Mouse (Mus musculus) MEL (cell line): Measurements from ENCODE around the gene Synj1. TPM values are rescaled to one million over a fixed set of nuclear protein-coding genes. Genes with fewer than 3 reads are reported as not detected.

Source experiments
- DNase-seq: peaks from one replicate; pipeline ENCODE4 v3.0.0; 2011; ENCODE audit warnings: low read depth, low spot score
- H3K27ac ChIP-seq: 2 replicates; pipeline ENCODE4 v1.5.1; 2012; ENCODE audit warnings: low read depth, mild to moderate bottlenecking, control low read depth, low read length, moderate library complexity; ENCODE audit not compliant: control insufficient read depth
- H3K27me3 ChIP-seq, 2 experiments: fragments of 150-350 bp in 1 of 2; sonication (generic) in 1 of 2; 2 replicates each; pipeline ENCODE4 v1.6.1; 2012; ENCODE audit warnings: low read length in 2 of 2, mild to moderate bottlenecking in 2 of 2, improper control_type of control experiment in 1 of 2, moderate library complexity in 1 of 2; ENCODE audit not compliant: insufficient read depth in 2 of 2, control insufficient read depth in 1 of 2
- H3K36me3 ChIP-seq, 2 experiments: 2 replicates each; pipeline ENCODE4 v1.6.1; 2012 to 2014; ENCODE audit warnings: low read length in 2 of 2, improper control_type of control experiment in 1 of 2, inconsistent platforms in 1 of 2, mild to moderate bottlenecking in 1 of 2; ENCODE audit not compliant: insufficient read depth in 2 of 2, control insufficient read depth in 1 of 2
- H3K4me1 ChIP-seq, 2 experiments: fragments of 150-350 bp in 1 of 2; sonication (generic) in 1 of 2; 2 replicates each; pipeline ENCODE4 v1.6.1; 2012; ENCODE audit warnings: low read length in 2 of 2, improper control_type of control experiment in 1 of 2, mild to moderate bottlenecking in 1 of 2; ENCODE audit not compliant: insufficient read depth in 2 of 2, control insufficient read depth in 1 of 2
- H3K4me3 ChIP-seq, 2 experiments: fragments of 150-350 bp in 1 of 2; sonication (generic) in 1 of 2; 2 replicates each; pipeline ENCODE4 v1.5.1; 2012; ENCODE audit warnings: low read depth in 2 of 2, low read length in 2 of 2, mild to moderate bottlenecking in 2 of 2, moderate library complexity in 2 of 2, control low read depth in 1 of 2, improper control_type of control experiment in 1 of 2; ENCODE audit not compliant: control insufficient read depth in 1 of 2, insufficient read depth in 1 of 2
- H3K79me2 ChIP-seq: 2 replicates; pipeline ENCODE4 v1.6.1; 2012; ENCODE audit warnings: mild to moderate bottlenecking, low read length, moderate library complexity; ENCODE audit not compliant: control insufficient read depth, poor library complexity, insufficient read depth
- H3K9ac ChIP-seq: 2 replicates; pipeline ENCODE4 v1.6.1; 2012; ENCODE audit warnings: low read depth, mild to moderate bottlenecking, control low read depth, low read length, moderate library complexity; ENCODE audit not compliant: control insufficient read depth, poor library complexity, severe bottlenecking
- H3K9me3 ChIP-seq: fragments of 150-350 bp; sonication (generic); replicated peaks from 2 replicates; pipeline ENCODE4 v1.6.1; 2012; ENCODE audit warnings: mild to moderate bottlenecking, low read length, improper control_type of control experiment, moderate library complexity; ENCODE audit not compliant: insufficient read depth
- BHLHE40 ChIP-seq: IDR thresholded peaks from 2 replicates; pipeline ENCODE4 v1.6.1; 2012; ENCODE audit warnings: low read depth, mild to moderate bottlenecking, inconsistent platforms, low read length, improper control_type of control experiment, borderline replicate concordance
- CTCF ChIP-seq, 3 experiments: IDR thresholded peaks in 2 of 3; conservative IDR thresholded peaks in 1 of 3; 2 replicates each; pipeline ENCODE4 v1.5.1; 2011 to 2012; ENCODE audit warnings: low read length in 3 of 3, low read depth in 2 of 3, mild to moderate bottlenecking in 2 of 3, improper control_type of control experiment in 1 of 3, inconsistent platforms in 1 of 3, mixed read lengths in 1 of 3, moderate library complexity in 1 of 3; ENCODE audit not compliant: control insufficient read depth in 1 of 3, insufficient read depth in 1 of 3, poor library complexity in 1 of 3, severe bottlenecking in 1 of 3
- E2F4 ChIP-seq: IDR thresholded peaks from 2 replicates; pipeline ENCODE4 v1.6.1; 2011; ENCODE audit warnings: low read depth, low read length, improper control_type of control experiment, borderline replicate concordance
- ELF1 ChIP-seq: IDR thresholded peaks from 2 replicates; pipeline ENCODE4 v1.6.1; 2014; ENCODE audit warnings: low read depth, mild to moderate bottlenecking, inconsistent platforms, low read length, improper control_type of control experiment, moderate library complexity
- EP300 ChIP-seq, 2 experiments: IDR thresholded peaks; 2 replicates each; pipeline ENCODE4 v1.6.1; 2011; ENCODE audit warnings: improper control_type of control experiment in 2 of 2, low read length in 2 of 2, low read depth in 1 of 2, mild to moderate bottlenecking in 1 of 2
- ETS1 ChIP-seq: IDR thresholded peaks from 2 replicates; pipeline ENCODE4 v1.6.1; 2012; ENCODE audit warnings: low read depth, mild to moderate bottlenecking, inconsistent platforms, low read length, improper control_type of control experiment, moderate library complexity
- GABPA ChIP-seq: IDR thresholded peaks from 2 replicates; pipeline ENCODE4 v1.6.1; 2012; ENCODE audit warnings: low read depth, mild to moderate bottlenecking, inconsistent platforms, low read length, improper control_type of control experiment, moderate library complexity
- GATA1 ChIP-seq: IDR thresholded peaks from 2 replicates; pipeline ENCODE4 v1.6.1; 2011; ENCODE audit warnings: low read depth, low read length, improper control_type of control experiment
- JUND ChIP-seq: IDR thresholded peaks from 2 replicates; pipeline ENCODE4 v1.6.1; 2011; ENCODE audit warnings: low read depth, mild to moderate bottlenecking, improper control_type of control experiment, low read length
- KAT2A ChIP-seq: conservative IDR thresholded peaks from 2 replicates; pipeline ENCODE4 v1.6.1; 2012; ENCODE audit warnings: low read depth, low read length, improper control_type of control experiment, inconsistent platforms
- MAFK ChIP-seq: IDR thresholded peaks from 2 replicates; pipeline ENCODE4 v1.6.1; 2011; ENCODE audit warnings: low read depth, mild to moderate bottlenecking, low read length, improper control_type of control experiment, borderline replicate concordance
- MEF2A ChIP-seq: IDR thresholded peaks from 2 replicates; pipeline ENCODE4 v1.6.1; 2014; ENCODE audit warnings: low read depth, mild to moderate bottlenecking, inconsistent platforms, low read length, improper control_type of control experiment; ENCODE audit not compliant: poor library complexity, insufficient replicate concordance, severe bottlenecking; ENCODE audit errors: extremely low read depth
- MXI1 ChIP-seq: IDR thresholded peaks from 2 replicates; pipeline ENCODE4 v1.6.1; 2011; ENCODE audit warnings: mild to moderate bottlenecking, low read depth, low read length, improper control_type of control experiment
- MYB ChIP-seq: IDR thresholded peaks from 2 replicates; pipeline ENCODE4 v1.6.1; 2011; ENCODE audit warnings: mild to moderate bottlenecking, low read depth, low read length, improper control_type of control experiment
- MYC ChIP-seq: IDR thresholded peaks from 2 replicates; pipeline ENCODE4 v1.6.1; 2011; ENCODE audit warnings: low read depth, mild to moderate bottlenecking, low read length, improper control_type of control experiment, moderate library complexity
- NELFE ChIP-seq: IDR thresholded peaks from 2 replicates; pipeline ENCODE4 v1.6.1; 2011; ENCODE audit warnings: low read depth, low read length, improper control_type of control experiment
- NRF1 ChIP-seq: IDR thresholded peaks from 2 replicates; pipeline ENCODE4 v1.6.1; 2014; ENCODE audit warnings: low read depth, mild to moderate bottlenecking, inconsistent platforms, low read length, improper control_type of control experiment, moderate library complexity; ENCODE audit not compliant: poor library complexity, insufficient read depth, severe bottlenecking
- POLR2AphosphoS2 ChIP-seq: IDR thresholded peaks from 2 replicates; pipeline ENCODE4 v1.6.1; 2011; ENCODE audit warnings: low read length, improper control_type of control experiment
- POLR2AphosphoS5 ChIP-seq: IDR thresholded peaks from 2 replicates; pipeline ENCODE4 v1.6.1; 2012; ENCODE audit warnings: low read depth, borderline replicate concordance, mild to moderate bottlenecking, inconsistent platforms, low read length, moderate library complexity, mixed read lengths
- SIN3A ChIP-seq: IDR thresholded peaks from 2 replicates; pipeline ENCODE4 v1.6.1; 2012; ENCODE audit warnings: low read length, improper control_type of control experiment, inconsistent platforms
- SMC3 ChIP-seq: IDR thresholded peaks from 2 replicates; pipeline ENCODE4 v1.6.1; 2011; ENCODE audit warnings: low read depth, low read length, improper control_type of control experiment
- TCF12 ChIP-seq: IDR thresholded peaks from 2 replicates; pipeline ENCODE4 v1.6.1; 2014; ENCODE audit warnings: low read depth, mild to moderate bottlenecking, inconsistent platforms, low read length, improper control_type of control experiment, moderate library complexity
- UBTF ChIP-seq: IDR thresholded peaks from 2 replicates; pipeline ENCODE4 v1.6.1; 2012; ENCODE audit warnings: low read depth, mild to moderate bottlenecking, inconsistent platforms, low read length, improper control_type of control experiment, moderate library complexity, borderline replicate concordance; ENCODE audit not compliant: insufficient read depth
- USF1 ChIP-seq: IDR thresholded peaks from 2 replicates; pipeline ENCODE4 v1.6.1; 2014; ENCODE audit warnings: low read depth, mild to moderate bottlenecking, inconsistent platforms, low read length, improper control_type of control experiment, moderate library complexity
- USF2 ChIP-seq, 2 experiments: IDR thresholded peaks; 2 replicates each; pipeline ENCODE4 v1.6.1; 2011 to 2012; ENCODE audit warnings: improper control_type of control experiment in 2 of 2, low read length in 2 of 2, borderline replicate concordance in 1 of 2, inconsistent platforms in 1 of 2, low read depth in 1 of 2, mild to moderate bottlenecking in 1 of 2; ENCODE audit not compliant: insufficient read depth in 1 of 2
- ZC3H11A ChIP-seq: IDR thresholded peaks from 2 replicates; pipeline ENCODE4 v1.6.1; 2012; ENCODE audit warnings: low read depth, mild to moderate bottlenecking, inconsistent platforms, low read length, improper control_type of control experiment
- ZKSCAN1 ChIP-seq: IDR thresholded peaks from 2 replicates; pipeline ENCODE4 v1.6.1; 2012; ENCODE audit warnings: low read depth, mild to moderate bottlenecking, inconsistent platforms, low read length, improper control_type of control experiment, moderate library complexity
- ZMIZ1 ChIP-seq: IDR thresholded peaks from 2 replicates; pipeline ENCODE4 v1.6.1; 2012; ENCODE audit warnings: low read depth, mild to moderate bottlenecking, inconsistent platforms, low read length, improper control_type of control experiment, moderate library complexity
- ZNF384 ChIP-seq: IDR thresholded peaks from 2 replicates; pipeline ENCODE4 v1.6.1; 2012; ENCODE audit warnings: low read depth, mild to moderate bottlenecking, inconsistent platforms, low read length, improper control_type of control experiment
- polyA plus RNA-seq, 2 experiments: library from polyadenylated mRNA; stranded (reverse) in 1 of 2; unstranded in 1 of 2; fragments of >175 nt in 1 of 2; fragments of >200 nt in 1 of 2; gene quantifications; 2 replicates each; pipeline versions ENCODE4 v1.2.1 to v1.2.4; 2012; ENCODE audit warnings: low replicate concordance in 2 of 2, low read depth in 1 of 2; ENCODE audit not compliant: insufficient read length in 2 of 2, insufficient read depth in 1 of 2, missing spikeins in 1 of 2
- total RNA-seq: library from RNA; depleted of rRNA; stranded (reverse); fragments of 300-350 nt; gene quantifications from 2 replicates; pipeline ENCODE4 v1.2.3, GENCODE M21; 2012

Gene Synj1
- total and polyA plus RNA-seq, 3 experiments: 5.0 to 34.5 TPM; not detected in 1

DNA sequence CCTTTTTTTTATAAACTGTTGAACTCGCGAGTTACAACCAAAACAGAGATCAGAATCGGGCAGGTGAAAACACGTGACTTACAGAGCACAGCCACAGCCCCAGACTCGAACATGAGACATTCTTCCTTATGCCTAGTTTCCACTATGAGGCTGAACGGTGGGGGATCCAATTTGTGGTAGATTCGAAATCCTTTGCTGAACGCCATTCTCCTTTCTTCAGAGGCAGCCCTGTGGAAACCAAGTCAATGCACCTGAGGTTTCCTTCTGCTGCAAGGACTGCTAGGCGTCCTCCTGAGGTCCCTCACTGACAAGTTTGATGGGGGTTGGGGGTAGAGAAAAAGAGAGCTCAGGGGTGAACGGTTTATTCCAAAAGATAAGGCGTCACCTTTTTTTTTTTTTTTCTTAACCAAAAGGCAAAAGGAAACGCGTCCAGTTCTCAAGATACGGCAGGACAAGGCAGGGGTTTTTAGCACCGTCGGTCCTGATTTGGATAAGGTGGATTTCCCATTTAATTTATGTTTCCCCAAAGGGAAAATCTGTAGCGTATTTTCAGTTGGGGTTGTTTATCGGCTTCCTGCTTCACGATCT is 1.1 kb downstream of the Synj1 start (continued):
- TF ChIP-seq USF1 (peak; percentile 89), ZMIZ1 (0 out of 2 replicates have a peak, but pooled peaks have one; percentile 38), MXI1 (peak; percentile 93), MEF2A (no peak), SIN3A (peak; percentile 61), BHLHE40 (peak; percentile 76; the same call in 1 of the 2 replicates), E2F4 (no peak), ETS1 (no peak; the same call in 1 of the 2 replicates), ELF1 (no peak), MYB (peak; percentile 67), ZKSCAN1 (no peak), TCF12 (peak; percentile 29; the same call in 1 of the 2 replicates), MYC (no peak), POLR2AphosphoS5 (no peak), USF2 (IDR thresholded peaks at IDR 0.05; ENCODE audit: borderline replicate concordance in 1 of 2, insufficient read depth in 1 of 2, low read depth in 1 of 2, low read length in 2 of 2) (0 out of 4 replicates have a peak, but pooled peaks of 1 of the 2 experiments have one; percentile 22), EP300 (IDR thresholded peaks at IDR 0.05; ENCODE audit: low read depth in 1 of 2, low read length in 2 of 2) (peak in 1 of 2 experiments; percentile 42; a peak in 2 of 4 replicates), KAT2A (no peak)
- TF ChIP-seq, all 39 proteins: peak for 16

DNA sequence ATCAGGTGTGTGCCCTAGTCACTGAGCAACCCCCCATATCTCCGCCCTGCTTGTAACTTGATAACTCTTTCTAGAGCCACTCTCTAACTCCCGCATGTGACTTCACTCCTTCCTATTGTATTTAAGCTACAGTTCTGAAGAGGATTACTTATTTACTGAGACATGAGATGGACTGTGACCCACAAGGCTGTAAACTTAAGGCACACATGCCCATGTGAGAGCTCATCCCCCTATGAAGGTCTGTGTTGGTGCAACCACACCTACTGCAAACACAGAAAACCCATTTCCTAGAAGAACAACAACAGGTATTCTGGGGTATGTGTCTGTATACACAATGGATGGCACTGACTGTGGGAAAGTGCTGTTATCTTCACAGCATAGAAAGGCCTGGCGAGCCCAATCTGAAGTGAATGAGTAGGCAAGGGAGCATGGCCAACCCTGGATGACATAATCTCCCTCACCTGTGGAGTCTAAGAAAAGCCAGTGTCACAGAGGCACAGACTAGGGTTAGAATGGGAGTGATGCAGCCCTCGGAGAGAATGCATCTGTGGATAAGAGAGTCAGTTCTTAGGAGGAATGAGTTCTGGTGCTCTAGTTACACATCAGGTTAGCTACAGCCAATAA is 6.1 kb downstream of the Synj1 start:
- Histone ChIP-seq H3K9ac (no peak overlapping the region), H3K79me2 (peaks cover 13% of the 10 kb centered on the region), H3K27ac (no peak overlapping the region), H3K9me3 (no peaks in the 10 kb centered on the region)
- no peak for DNase-seq
- TF ChIP-seq MYC (no peak), JUND (no peak), SMC3 (no peak), MYB (no peak), ZC3H11A (no peak), USF1 (no peak), ZNF384 (no peak), ETS1 (no peak), CTCF (IDR thresholded peaks at IDR 0.05 in 2 of 3, conservative IDR thresholded peaks at IDR 0.05 in 1 of 3; ENCODE audit: control insufficient read depth in 1 of 3, insufficient read depth in 1 of 3, low read depth in 2 of 3, low read length in 3 of 3, poor library complexity in 1 of 3, severe bottlenecking in 1 of 3) (no peak), NELFE (no peak), NRF1 (no peak), GATA1 (no peak), GABPA (no peak), POLR2AphosphoS5 (no peak), USF2 (IDR thresholded peaks at IDR 0.05; ENCODE audit: borderline replicate concordance in 1 of 2, insufficient read depth in 1 of 2, low read depth in 1 of 2, low read length in 2 of 2) (no peak), MXI1 (no peak), UBTF (no peak), MAFK (no peak), POLR2AphosphoS2 (no peak), TCF12 (no peak)
- TF ChIP-seq, all 39 proteins: peak for 0
- no peaks in the 10 kb centered on the region for H3K27me3 ChIP-seq
- peaks cover 0 to 14% of the 10 kb centered on the region in 2 experiments; a peak in 2 of 4 replicates for H3K4me1 ChIP-seq
- H3K4me3 ChIP-seq: no peak overlapping the region
- H3K36me3 ChIP-seq: peaks cover 0 to 22% of the 10 kb centered on the region in 2 experiments; a peak in 3 of 4 replicates
